Comparison of ENCODE assay signal across 13 mouse cellular contexts in genomic region chr6:112295269-112295668, GRCm38 (mm10). TPM values are rescaled to one million over a fixed set of nuclear protein-coding genes. Genes with fewer than 3 reads are reported as not detected.
DNase-seq lines count a peak whose midpoint lies in the region; ATAC-seq lines count a peak whose summit lies in the region.
"Had no signal": no experiment of that assay in that cellular context is flagged by ENCODE, and none has a peak within 500 bp of the region (broad histone marks: within the 10 kb centered on the region; RNA-seq: fewer than 3 reads in every experiment).

No protein-coding gene starts in this region.

- peaks cover 17% of the 10 kb centered on the region for H3K4me1 ChIP-seq in kidney, embryonic 15.5 days
- H3K4me1 ChIP-seq: hindbrain, embryonic 10.5 days had no signal

- H3K27me3 ChIP-seq in kidney, embryonic 15.5 days = no peaks in the 10 kb centered on the region
- H3K27me3 ChIP-seq: limb, embryonic 13.5 days had no signal

- DNase-seq in adrenal gland, adult (ENCODE audit: inconsistent age in 2 of 2, low spot score in 1 of 2) = peak; percentile 31 to 53
- no peak for DNase-seq in adrenal gland, postnatal 25 days
- peak; percentile 25 for DNase-seq in kidney, adult 18-20 months
- peak; percentile 67 for DNase-seq in kidney, postnatal 14 days
- DNase-seq in lung, postnatal 4 days = peak; percentile 57 to 72
- DNase-seq in right cerebral cortex, adult 18-20 months = no peak
- DNase-seq: cerebellum, adult 9-11 months; lung, embryonic 14.5 days had no signal

- 72% methylated on average over 3 of the region's 3 CpGs for WGBS in kidney, embryonic 15.5 days

- no peak overlapping the region for H3K4me3 ChIP-seq in kidney, embryonic 15.5 days (replicated peaks)
- H3K4me3 ChIP-seq: hindbrain, embryonic 10.5 days; limb, embryonic 13.5 days had no signal

- ATAC-seq in kidney, embryonic 15.5 days (replicated peaks; ENCODE audit: low FRiP score) = no peak
- no peak for ATAC-seq in granulocyte monocyte progenitor cell, adult 5-6 weeks (replicated peaks; ENCODE audit: poor library complexity, severe bottlenecking)
- ATAC-seq: intestine, postnatal 0 days had no signal

- H3K9me3 ChIP-seq in kidney, embryonic 15.5 days (replicated peaks) = no peaks in the 10 kb centered on the region
- H3K9me3 ChIP-seq: hindbrain, embryonic 10.5 days; limb, embryonic 13.5 days had no signal

- H3K36me3 ChIP-seq in kidney, embryonic 15.5 days = no peaks in the 10 kb centered on the region
- H3K36me3 ChIP-seq: hindbrain, embryonic 10.5 days; limb, embryonic 13.5 days had no signal

- H3K9ac ChIP-seq in kidney, embryonic 15.5 days = no peak overlapping the region
- H3K9ac ChIP-seq: limb, embryonic 13.5 days; lung, embryonic 14.5 days had no signal

- no peak overlapping the region; the same call in 1 of the 2 replicates for H3K27ac ChIP-seq in kidney, embryonic 15.5 days
- H3K27ac ChIP-seq: hindbrain, embryonic 10.5 days; limb, embryonic 13.5 days had no signal

- H3K4me2 ChIP-seq in kidney, embryonic 15.5 days = no peak overlapping the region
- H3K4me2 ChIP-seq: limb, embryonic 13.5 days; lung, embryonic 14.5 days had no signal

RNA-seq across cellular contexts. Expression of gene Lmcd1, which starts 21.7 kb away (rescaled TPM):
- 4.6 and 5.6 TPM in 2 replicates for total RNA-seq in adrenal gland, postnatal 25 days (2021)
- polyA plus RNA-seq in kidney, embryonic 15.5 days (2015; fragmentation: Nextera tagmentation; extraction: Ambion mirVana) = 23.3 and 23.9 TPM in 2 replicates
- total RNA-seq in granulocyte monocyte progenitor cell, adult 5-6 weeks (2014; fragmentation: Nextera tagmentation) = not detected in 2 replicates
- total RNA-seq in granulocyte monocyte progenitor cell, adult 5-6 weeks (2017) = not detected in 2 replicates

Comparison
In these comparisons a context has a peak if more than half of its experiments do, and no peak if none do; other contexts are left out.
1. DNase-seq: peak in adrenal gland, adult (2 of 2), kidney, adult 18-20 months (single experiment), kidney, postnatal 14 days (single experiment) and lung, postnatal 4 days (2 of 2); none in adrenal gland, postnatal 25 days (single experiment) and right cerebral cortex, adult 18-20 months (single experiment).